Mouse (Mus musculus) liver, embryonic 14.5 days (tissue): ENCODE measurements at regions not wholly inside any gene's neighbourhood (a gene's known extent, or its start where the extent isn't known, plus 50 kb on each side); places are given as distances from the start of the nearest gene placed in this dataset.

Experiments
- ATAC-seq: fragments of 200-750 bp; cut with Nextera tagmentation; 2 replicates; pipeline ENCODE4 v1.8.0; 2017; ENCODE audit warnings: moderate number of reproducible peaks, mild to moderate bottlenecking, moderate library complexity; ENCODE audit not compliant: insufficient read depth
- DNase-seq, 3 experiments: peaks; one replicate each; pipeline ENCODE4 v3.0.0-alpha.2; 2012 to 2013; ENCODE audit warnings: low read depth in 3 of 3, low spot score in 3 of 3
- H3K27ac ChIP-seq: fragments of 300-500 bp; sonication (generic); 2 replicates; pipeline ENCODE4 v1.5.1; 2014; ENCODE audit warnings: moderate library complexity, mild to moderate bottlenecking, control low read depth, inconsistent platforms
- H3K27me3 ChIP-seq: fragments of 300-500 bp; sonication (generic); 2 replicates; pipeline ENCODE4 v1.6.1; 2014; ENCODE audit warnings: mild to moderate bottlenecking, low read length, moderate library complexity; ENCODE audit not compliant: control insufficient read depth, insufficient read depth
- H3K36me3 ChIP-seq: fragments of 300-500 bp; sonication (generic); replicated peaks from 2 replicates; pipeline ENCODE4 v1.6.1; 2014; ENCODE audit warnings: low read depth; ENCODE audit not compliant: control insufficient read depth, insufficient read depth
- H3K4me1 ChIP-seq, 2 experiments: fragments of 200-500 bp in 1 of 2; fragments of 300-500 bp in 1 of 2; sonication (generic) in 1 of 2; replicated peaks; 2 replicates each; pipeline ENCODE4 v1.6.1; 2012 to 2014; ENCODE audit warnings: antibody characterized with exemption in 1 of 2, inconsistent platforms in 1 of 2, low read length in 1 of 2; ENCODE audit not compliant: control insufficient read depth in 2 of 2, insufficient read depth in 2 of 2
- H3K4me2 ChIP-seq: fragments of 300-500 bp; sonication (generic); 2 replicates; pipeline ENCODE4 v1.6.1; 2014; ENCODE audit warnings: low read depth, mild to moderate bottlenecking, control low read depth, moderate library complexity
- H3K4me3 ChIP-seq, 2 experiments: fragments of 200-500 bp in 1 of 2; fragments of 300-500 bp in 1 of 2; sonication (generic) in 1 of 2; 2 replicates each; pipeline ENCODE4 v1.5.1; 2012 to 2014; ENCODE audit warnings: low read depth in 2 of 2, low read length in 2 of 2, mild to moderate bottlenecking in 2 of 2, control low read depth in 1 of 2, inconsistent platforms in 1 of 2, moderate library complexity in 1 of 2; ENCODE audit not compliant: insufficient read depth in 1 of 2
- H3K9ac ChIP-seq: fragments of 300-500 bp; sonication (generic); replicated peaks from 2 replicates; pipeline ENCODE4 v1.6.1; 2014; ENCODE audit warnings: mild to moderate bottlenecking, control low read depth, moderate library complexity
- H3K9me3 ChIP-seq: fragments of 300-500 bp; sonication (generic); 2 replicates; pipeline ENCODE4 v1.6.1; 2016; ENCODE audit warnings: low read length, mixed read lengths; ENCODE audit not compliant: control insufficient read depth
- CTCF ChIP-seq: IDR thresholded peaks from 2 replicates; pipeline ENCODE4 v1.5.1; 2016; ENCODE audit warnings: antibody characterized with exemption, low read depth, control low read depth
- EP300 ChIP-seq: IDR thresholded peaks from 2 replicates; pipeline ENCODE4 v1.6.1; 2016; ENCODE audit warnings: antibody characterized with exemption, low read depth
- WGBS: fragments of 180-500 bp; shearing (Covaris S2); extraction: QIAGEN DNeasy Blood & Tissue Kit; methylation state at CpG from one replicate; pipeline ENCODE4 v1.1.7; 2014; ENCODE audit not compliant: insufficient replicate concordance; 5-methylcytosine and 5-hydroxymethylcytosine counted together

GRCm38 (mm10) chr12:119062490-119062889 is 96.3 kb upstream of the Abcb5 start:
- H3K27me3 ChIP-seq: no peaks in the 10 kb centered on the region
- no peak for ATAC-seq
- TF ChIP-seq EP300: no peak
- no peak for TF ChIP-seq CTCF

GRCm38 (mm10) chr12:119054560-119054959 is 88.3 kb upstream of the Abcb5 start:
- H3K9me3 ChIP-seq: no peaks in the 10 kb centered on the region
- TF ChIP-seq EP300: no peak
- no peaks in the 10 kb centered on the region for H3K27me3 ChIP-seq
- H3K27ac ChIP-seq: no peak overlapping the region
- no peak for DNase-seq
- H3K4me2 ChIP-seq: no peak overlapping the region
- no peak overlapping the region for H3K4me3 ChIP-seq
- H3K9ac ChIP-seq: no peak overlapping the region
- 51% methylated on average over 3 of the region's 3 CpGs for WGBS
- H3K36me3 ChIP-seq: no peaks in the 10 kb centered on the region
- no peak for ATAC-seq
- no peaks in the 10 kb centered on the region for H3K4me1 ChIP-seq

More at GRCm38 (mm10) chr12:119062490-119062889, 96.3 kb upstream of the Abcb5 start:
- no peaks in the 10 kb centered on the region for H3K9me3 ChIP-seq
- no peaks in the 10 kb centered on the region for H3K36me3 ChIP-seq
- H3K4me1 ChIP-seq: no peaks in the 10 kb centered on the region
- no peak for DNase-seq
- H3K4me3 ChIP-seq: no peak overlapping the region
- H3K4me2 ChIP-seq: no peak overlapping the region
- H3K27ac ChIP-seq: no peak overlapping the region
- H3K9ac ChIP-seq: no peak overlapping the region

GRCm38 (mm10) chr12:119051692-119052379 is 85.6 kb upstream of the Abcb5 start:
- ATAC-seq (no peak), DNase-seq (no peak)
- Histone ChIP-seq H3K4me3 (no peak overlapping the region), H3K36me3 (no peaks in the 10 kb centered on the region), H3K4me1 (no peaks in the 10 kb centered on the region), H3K9me3 (no peaks in the 10 kb centered on the region), H3K9ac (no peak overlapping the region), H3K27ac (no peak overlapping the region), H3K27me3 (no peaks in the 10 kb centered on the region), H3K4me2 (no peak overlapping the region)
- 12% methylated on average over 2 of the region's 2 CpGs for WGBS
- TF ChIP-seq EP300 (no peak), CTCF (no peak)

- no peak for ATAC-seq
- Histone ChIP-seq H3K27ac (no peak overlapping the region), H3K27me3 (no peaks in the 10 kb centered on the region), H3K9ac (no peak overlapping the region), H3K4me3 (no peak overlapping the region), H3K36me3 (no peaks in the 10 kb centered on the region), H3K9me3 (no peaks in the 10 kb centered on the region), H3K4me1 (no peaks in the 10 kb centered on the region), H3K4me2 (no peak overlapping the region)
- TF ChIP-seq EP300: no peak
- TF ChIP-seq CTCF: no peak
- 70% methylated on average over 3 of the region's 3 CpGs for WGBS
- DNase-seq: no peak
Measured at GRCm38 (mm10) chr12:119038306-119038705, 72.1 kb upstream of the Abcb5 start.

- Histone ChIP-seq H3K27me3 (no peaks in the 10 kb centered on the region), H3K9me3 (no peaks in the 10 kb centered on the region), H3K4me3 (no peak overlapping the region), H3K4me2 (no peak overlapping the region), H3K27ac (no peak overlapping the region), H3K4me1 (no peaks in the 10 kb centered on the region), H3K9ac (no peak overlapping the region), H3K36me3 (no peaks in the 10 kb centered on the region)
- WGBS: 64% methylated on average over 4 of the region's 4 CpGs
- no peak for DNase-seq
- TF ChIP-seq CTCF: no peak
- no peak for TF ChIP-seq EP300
- no peak for ATAC-seq
Measured at GRCm38 (mm10) chr12:119034828-119035227, 68.6 kb upstream of the Abcb5 start.
